ENCODE assay signal across 32 mouse cellular contexts in genomic region chr2:121943364-121943763, GRCm38 (mm10). TPM values are rescaled to one million over a fixed set of nuclear protein-coding genes. Genes with fewer than 3 reads are reported as not detected.
"Had no signal": no experiment of that assay in that cellular context is flagged by ENCODE, and none has a peak within 500 bp of the region (broad histone marks: within the 10 kb centered on the region; RNA-seq: fewer than 3 reads in every experiment).

No protein-coding gene starts in this region.

- H3K9ac ChIP-seq: limb, embryonic 12.5 days; limb, embryonic 13.5 days; limb, embryonic 15.5 days; liver, embryonic 12.5 days; liver, embryonic 13.5 days; liver, embryonic 14.5 days; liver, embryonic 15.5 days; liver, postnatal 0 days; lung, embryonic 14.5 days; lung, embryonic 15.5 days; midbrain, embryonic 12.5 days; midbrain, embryonic 13.5 days; midbrain, embryonic 15.5 days had no signal

- H3K4me3 ChIP-seq: limb, embryonic 10.5 days; limb, embryonic 12.5 days; limb, embryonic 13.5 days; limb, embryonic 15.5 days; liver, embryonic 12.5 days; liver, embryonic 13.5 days; liver, embryonic 15.5 days; lung, embryonic 15.5 days; megakaryocyte, embryonic 14.5 days; midbrain, embryonic 10.5 days; midbrain, embryonic 12.5 days; midbrain, embryonic 13.5 days; midbrain, embryonic 15.5 days; myocyte had no signal

- H3K27me3 ChIP-seq: limb, embryonic 12.5 days; limb, embryonic 13.5 days; limb, embryonic 15.5 days; liver, embryonic 12.5 days; liver, embryonic 13.5 days; liver, embryonic 15.5 days; lung, embryonic 15.5 days; midbrain, embryonic 12.5 days; midbrain, embryonic 13.5 days; midbrain, embryonic 15.5 days had no signal

- DNase-seq: left cerebral cortex, postnatal 4 days; liver; liver, embryonic 13.5 days; liver, postnatal 0 days; lung, adult 18-20 months; lung, adult 2 months; lung, embryonic 14.5 days; lung, postnatal 10 days; lung, postnatal 14 days; lung, postnatal 36 days; lung, postnatal 4 days; midbrain, embryonic 14.5 days had no signal

- H3K9me3 ChIP-seq: limb, embryonic 10.5 days; limb, embryonic 12.5 days; limb, embryonic 13.5 days; limb, embryonic 15.5 days; liver, embryonic 12.5 days; liver, embryonic 13.5 days; liver, embryonic 15.5 days; lung, embryonic 15.5 days; megakaryocyte, embryonic 14.5 days; midbrain, embryonic 10.5 days; midbrain, embryonic 12.5 days; midbrain, embryonic 13.5 days; midbrain, embryonic 15.5 days had no signal

- H3K4me2 ChIP-seq: limb, embryonic 12.5 days; limb, embryonic 13.5 days; limb, embryonic 15.5 days; liver, embryonic 11.5 days; liver, embryonic 12.5 days; liver, embryonic 13.5 days; liver, embryonic 15.5 days; lung, embryonic 14.5 days; lung, embryonic 15.5 days; midbrain, embryonic 11.5 days; midbrain, embryonic 12.5 days; midbrain, embryonic 13.5 days; midbrain, embryonic 15.5 days had no signal

- H3K36me3 ChIP-seq: limb, embryonic 10.5 days; limb, embryonic 12.5 days; limb, embryonic 13.5 days; limb, embryonic 15.5 days; liver, embryonic 12.5 days; liver, embryonic 13.5 days; liver, embryonic 15.5 days; lung, embryonic 15.5 days; midbrain, embryonic 10.5 days; midbrain, embryonic 12.5 days; midbrain, embryonic 13.5 days; midbrain, embryonic 15.5 days had no signal

- H3K27ac ChIP-seq: limb, embryonic 10.5 days; limb, embryonic 12.5 days; limb, embryonic 13.5 days; limb, embryonic 15.5 days; liver, embryonic 12.5 days; liver, embryonic 13.5 days; liver, embryonic 14.5 days; liver, embryonic 15.5 days; lung, embryonic 15.5 days; macrophage; midbrain, embryonic 10.5 days; midbrain, embryonic 12.5 days; midbrain, embryonic 13.5 days; midbrain, embryonic 15.5 days had no signal

- H3K4me1 ChIP-seq: limb, embryonic 10.5 days; limb, embryonic 12.5 days; limb, embryonic 13.5 days; limb, embryonic 15.5 days; liver, embryonic 12.5 days; liver, embryonic 13.5 days; liver, embryonic 15.5 days; lung, embryonic 15.5 days; megakaryocyte, embryonic 14.5 days; midbrain, embryonic 10.5 days; midbrain, embryonic 12.5 days; midbrain, embryonic 13.5 days; midbrain, embryonic 15.5 days had no signal

RNA-seq across cellular contexts. Expression of gene Mageb3, which starts 12.5 kb away (rescaled TPM):
- total RNA-seq: liver, adult 2 months; midbrain, postnatal 0 days; monocyte, adult 5-6 weeks had no signal
- polyA plus RNA-seq: liver, adult 2 months; lung, adult 2 months; macrophage had no signal
